Mouse (Mus musculus): Measurements from ENCODE around the gene Alox12b. TPM values are rescaled to one million over a fixed set of nuclear protein-coding genes. Genes with fewer than 3 reads are reported as not detected.

Gene Alox12b
- total and polyA plus RNA-seq, 2 experiments from 2014 or later, result 0.91 to 1.5 TPM

- DNase-seq (ENCODE audit: low spot score) (peak; percentile 47), ATAC-seq (ENCODE audit: low FRiP score) (no peak)
- Histone ChIP-seq H3K4me3 (ENCODE audit: low read depth, low read length) (no peak overlapping the region), H3K9me3 (ENCODE audit: low read length) (no peaks in the 10 kb centered on the region), H3K36me3 (ENCODE audit: insufficient read depth, low read length) (no peaks in the 10 kb centered on the region), H3K27me3 (ENCODE audit: insufficient read depth, low read length) (no peaks in the 10 kb centered on the region), H3K4me1 (ENCODE audit: insufficient read depth, low read length) (no peaks in the 10 kb centered on the region), H3K9ac (replicated peaks; ENCODE audit: low read length, poor library complexity, severe bottlenecking) (no peak overlapping the region), H3K27ac (ENCODE audit: low read depth, low read length) (no peak overlapping the region), H3K4me2 (ENCODE audit: low read depth, low read length, poor library complexity, severe bottlenecking) (no peak overlapping the region)
- WGBS, result 24% methylated on average over 7 of the region's 7 CpGs
- peak; percentile 88 for TF ChIP-seq CTCF (IDR thresholded peaks at IDR 0.05)
These were observed 14.8 kb downstream of the Alox12b start for GRCm38 (mm10) chr11:69171626-69172025.

GRCm38 (mm10) chr11:69172606-69173005 lies 15.8 kb downstream of the Alox12b start:
- no peak overlapping the region for H3K27ac ChIP-seq (ENCODE audit: low read depth, low read length)

GRCm38 (mm10) chr11:69174722-69175121 lies 17.9 kb downstream of the Alox12b start:
- no peak for TF ChIP-seq CTCF (IDR thresholded peaks at IDR 0.05)
- Histone ChIP-seq H3K4me3 (ENCODE audit: low read depth, low read length) (no peak overlapping the region), H3K4me1 (ENCODE audit: insufficient read depth, low read length) (no peaks in the 10 kb centered on the region), H3K27me3 (ENCODE audit: insufficient read depth, low read length) (no peaks in the 10 kb centered on the region), H3K4me2 (ENCODE audit: low read depth, low read length, poor library complexity, severe bottlenecking) (no peak overlapping the region), H3K9ac (replicated peaks; ENCODE audit: low read length, poor library complexity, severe bottlenecking) (no peak overlapping the region), H3K27ac (ENCODE audit: low read depth, low read length) (no peak overlapping the region), H3K36me3 (ENCODE audit: insufficient read depth, low read length) (no peaks in the 10 kb centered on the region), H3K9me3 (ENCODE audit: low read length) (no peaks in the 10 kb centered on the region)
- 83% methylated on average over 7 of the region's 7 CpGs for WGBS
- no peak for ATAC-seq (ENCODE audit: low FRiP score)
- no peak for DNase-seq (ENCODE audit: low spot score)

More at GRCm38 (mm10) chr11:69172606-69173005, 15.8 kb downstream of the Alox12b start:
- H3K27me3 ChIP-seq (ENCODE audit: insufficient read depth, low read length), result no peaks in the 10 kb centered on the region
- no peak overlapping the region for H3K9ac ChIP-seq (replicated peaks; ENCODE audit: low read length, poor library complexity, severe bottlenecking)
- no peaks in the 10 kb centered on the region for H3K36me3 ChIP-seq (ENCODE audit: insufficient read depth, low read length)
- TF ChIP-seq CTCF (IDR thresholded peaks at IDR 0.05), result no peak
- no peak overlapping the region for H3K4me3 ChIP-seq (ENCODE audit: low read depth, low read length)
- WGBS, result 91% methylated on average over 2 of the region's 2 CpGs
- H3K4me1 ChIP-seq (ENCODE audit: insufficient read depth, low read length), result no peaks in the 10 kb centered on the region
- ATAC-seq (ENCODE audit: low FRiP score) (no peak), DNase-seq (ENCODE audit: low spot score) (no peak)
- H3K4me2 ChIP-seq (ENCODE audit: low read depth, low read length, poor library complexity, severe bottlenecking), result no peak overlapping the region
- H3K9me3 ChIP-seq (ENCODE audit: low read length), result no peaks in the 10 kb centered on the region

- no peak for DNase-seq (ENCODE audit: low spot score)
These were observed 21.7 kb downstream of the Alox12b start for GRCm38 (mm10) chr11:69178525-69178924.

GRCm38 (mm10) chr11:69179512-69179911 lies 22.7 kb downstream of the Alox12b start:
- no peak for TF ChIP-seq CTCF (IDR thresholded peaks at IDR 0.05)
- 49% methylated on average over 3 of the region's 3 CpGs for WGBS
- DNase-seq (ENCODE audit: low spot score), result no peak
- Histone ChIP-seq H3K27ac (ENCODE audit: low read depth, low read length) (no peak overlapping the region), H3K4me3 (ENCODE audit: low read depth, low read length) (no peak overlapping the region), H3K9me3 (ENCODE audit: low read length) (no peaks in the 10 kb centered on the region), H3K4me2 (ENCODE audit: low read depth, low read length, poor library complexity, severe bottlenecking) (no peak overlapping the region), H3K36me3 (ENCODE audit: insufficient read depth, low read length) (no peaks in the 10 kb centered on the region), H3K4me1 (ENCODE audit: insufficient read depth, low read length) (no peaks in the 10 kb centered on the region), H3K9ac (replicated peaks; ENCODE audit: low read length, poor library complexity, severe bottlenecking) (no peak overlapping the region), H3K27me3 (ENCODE audit: insufficient read depth, low read length) (no peaks in the 10 kb centered on the region)
- no peak for ATAC-seq (ENCODE audit: low FRiP score)

More at GRCm38 (mm10) chr11:69178525-69178924, 21.7 kb downstream of the Alox12b start:
- Histone ChIP-seq H3K27ac (ENCODE audit: low read depth, low read length) (no peak overlapping the region), H3K27me3 (ENCODE audit: insufficient read depth, low read length) (no peaks in the 10 kb centered on the region), H3K36me3 (ENCODE audit: insufficient read depth, low read length) (no peaks in the 10 kb centered on the region), H3K4me1 (ENCODE audit: insufficient read depth, low read length) (no peaks in the 10 kb centered on the region), H3K9me3 (ENCODE audit: low read length) (no peaks in the 10 kb centered on the region), H3K9ac (replicated peaks; ENCODE audit: low read length, poor library complexity, severe bottlenecking) (no peak overlapping the region), H3K4me2 (ENCODE audit: low read depth, low read length, poor library complexity, severe bottlenecking) (no peak overlapping the region), H3K4me3 (ENCODE audit: low read depth, low read length) (no peak overlapping the region)
- TF ChIP-seq CTCF (IDR thresholded peaks at IDR 0.05), result no peak
- ATAC-seq (ENCODE audit: low FRiP score), result no peak
- 82% methylated on average over 3 of the region's 3 CpGs for WGBS

GRCm38 (mm10) chr11:69180120-69180519 lies 23.3 kb downstream of the Alox12b start:
- WGBS, result 87% methylated on average over 4 of the region's 4 CpGs
- Histone ChIP-seq H3K27me3 (ENCODE audit: insufficient read depth, low read length) (no peaks in the 10 kb centered on the region), H3K36me3 (ENCODE audit: insufficient read depth, low read length) (no peaks in the 10 kb centered on the region), H3K4me1 (ENCODE audit: insufficient read depth, low read length) (no peaks in the 10 kb centered on the region), H3K4me3 (ENCODE audit: low read depth, low read length) (no peak overlapping the region), H3K27ac (ENCODE audit: low read depth, low read length) (no peak overlapping the region), H3K9ac (replicated peaks; ENCODE audit: low read length, poor library complexity, severe bottlenecking) (no peak overlapping the region), H3K4me2 (ENCODE audit: low read depth, low read length, poor library complexity, severe bottlenecking) (no peak overlapping the region), H3K9me3 (ENCODE audit: low read length) (no peaks in the 10 kb centered on the region)
- no peak for ATAC-seq (ENCODE audit: low FRiP score)
- DNase-seq (ENCODE audit: low spot score), result no peak
- no peak for TF ChIP-seq CTCF (IDR thresholded peaks at IDR 0.05)

All from midbrain, postnatal 0 days (tissue).